Mouse (Mus musculus) bone marrow macrophage, adult 2 months (primary cell): ENCODE measurements around the gene Mex3d. TPM values are rescaled to one million over a fixed set of nuclear protein-coding genes. Genes with fewer than 3 reads are reported as not detected.

Experiments
- H3K27ac ChIP-seq: 2 replicates; pipeline ENCODE4 v1.5.1; 2012; ENCODE audit warnings: low read depth, low read length; ENCODE audit not compliant: insufficient read depth
- H3K4me1 ChIP-seq: 2 replicates; pipeline ENCODE4 v1.6.1; 2012; ENCODE audit warnings: low read length; ENCODE audit not compliant: control insufficient read depth, insufficient read depth
- H3K4me3 ChIP-seq: 2 replicates; pipeline ENCODE4 v1.5.1; 2012; ENCODE audit warnings: mild to moderate bottlenecking, low read length, moderate library complexity; ENCODE audit not compliant: insufficient read depth
- CTCF ChIP-seq: IDR thresholded peaks from 2 replicates; pipeline ENCODE4 v1.5.1; 2012; ENCODE audit warnings: low read depth, mild to moderate bottlenecking, low read length, moderate library complexity
- POLR2A ChIP-seq: IDR thresholded peaks from 2 replicates; pipeline ENCODE4 v1.6.1; 2012; ENCODE audit warnings: mild to moderate bottlenecking, low read depth, low read length, borderline replicate concordance
- polyA plus RNA-seq: library from polyadenylated mRNA; stranded (reverse); fragments of >200 nt; gene quantifications from 2 replicates; pipeline ENCODE4 v1.2.4, GENCODE M21; 2012; ENCODE audit not compliant: missing spikeins, insufficient read depth, insufficient read length

Gene Mex3d
- polyA plus RNA-seq: 5.8 and 8.3 TPM in 2 replicates

- Histone ChIP-seq H3K4me1 (peaks cover 25% of the 10 kb centered on the region), H3K4me3 (peak within 1 kb of the TSS; percentile 80), H3K27ac (peak within 1 kb of the TSS; percentile 29)
- TF ChIP-seq CTCF: no peak
- no peak for TF ChIP-seq POLR2A
These were observed at the start of gene Mex3d for GRCm38 (mm10) chr10:80387522-80387959. Mex3d (minus strand) TSS chr10:80387659.

GRCm38 (mm10) chr10:80436276-80436675 lies 48.8 kb upstream of the Mex3d start:
- no peak overlapping the region for H3K27ac ChIP-seq
- peaks cover 3% of the 10 kb centered on the region for H3K4me1 ChIP-seq
- no peak overlapping the region for H3K4me3 ChIP-seq
- TF ChIP-seq POLR2A: no peak
- no peak for TF ChIP-seq CTCF

DNA sequence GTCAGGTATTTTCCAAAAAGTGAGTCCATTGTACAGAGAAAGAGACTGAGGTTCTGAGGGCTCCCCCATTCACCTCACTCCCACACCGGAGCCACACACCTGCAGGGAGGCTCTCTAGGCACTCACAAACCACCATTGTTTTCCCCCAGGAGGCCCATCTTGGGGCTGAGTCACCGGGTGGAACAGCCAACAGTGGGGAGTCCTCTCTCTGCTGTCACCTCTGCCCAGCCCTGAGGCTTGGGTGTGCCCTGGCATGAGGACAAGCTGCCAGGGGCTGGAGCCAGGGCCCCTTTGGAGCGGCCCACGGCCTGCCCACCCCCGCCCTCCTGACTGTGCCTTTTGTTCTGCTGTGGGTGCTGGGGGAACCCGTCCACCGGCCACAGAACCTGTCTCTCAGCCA lies 48.3 kb upstream of the Mex3d start:
- TF ChIP-seq POLR2A: no peak
- no peak for TF ChIP-seq CTCF
- Histone ChIP-seq H3K4me3 (no peak overlapping the region), H3K27ac (no peak overlapping the region)

DNA sequence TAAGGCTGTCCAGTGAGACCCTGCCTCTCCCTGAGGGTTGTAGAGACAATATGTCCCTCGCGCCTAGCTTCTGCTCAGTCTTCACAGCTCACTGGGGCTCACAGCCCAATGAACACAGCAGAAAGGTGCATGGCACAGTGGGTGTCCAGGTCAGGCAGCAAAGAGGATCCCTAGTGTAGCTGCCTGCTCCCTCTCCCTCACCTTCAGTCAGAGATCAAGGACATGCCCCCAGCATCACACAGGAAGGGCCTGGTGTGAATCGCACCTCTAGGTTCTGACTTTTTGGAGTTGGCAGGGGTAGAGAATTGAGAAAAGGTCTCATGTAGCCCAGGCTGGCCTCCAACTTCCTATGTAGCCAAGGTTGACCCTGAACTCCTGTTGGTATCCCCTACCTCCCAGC lies 47.4 kb upstream of the Mex3d start:
- no peak overlapping the region for H3K27ac ChIP-seq
- H3K4me3 ChIP-seq: no peak overlapping the region
- TF ChIP-seq POLR2A: no peak
- TF ChIP-seq CTCF: no peak
- peaks cover 3% of the 10 kb centered on the region for H3K4me1 ChIP-seq

More for the DNA sequence above, 48.3 kb upstream of the Mex3d start:
- peaks cover 3% of the 10 kb centered on the region for H3K4me1 ChIP-seq

DNA sequence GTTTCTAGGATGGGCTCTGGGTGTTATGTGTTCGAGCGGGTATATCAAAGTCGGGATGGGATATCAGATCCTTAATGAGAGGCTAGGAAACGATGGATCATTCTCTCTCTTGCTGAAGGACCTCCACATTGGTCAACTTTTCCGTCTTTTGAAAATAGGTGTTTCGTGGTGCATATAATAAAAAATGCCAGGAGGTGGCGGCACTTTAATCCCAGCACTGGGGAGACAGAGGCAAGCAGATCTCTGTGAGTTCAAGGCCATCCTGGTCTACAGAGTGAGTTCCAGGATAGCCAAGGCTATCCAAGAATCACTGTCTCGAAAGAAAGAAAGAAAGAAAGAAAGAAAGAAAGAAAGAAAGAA lies 46.8 kb upstream of the Mex3d start:
- H3K4me3 ChIP-seq: peak overlapping the region; percentile 52
- peak overlapping the region; percentile 33 for H3K27ac ChIP-seq
- peaks cover 3% of the 10 kb centered on the region for H3K4me1 ChIP-seq

DNA sequence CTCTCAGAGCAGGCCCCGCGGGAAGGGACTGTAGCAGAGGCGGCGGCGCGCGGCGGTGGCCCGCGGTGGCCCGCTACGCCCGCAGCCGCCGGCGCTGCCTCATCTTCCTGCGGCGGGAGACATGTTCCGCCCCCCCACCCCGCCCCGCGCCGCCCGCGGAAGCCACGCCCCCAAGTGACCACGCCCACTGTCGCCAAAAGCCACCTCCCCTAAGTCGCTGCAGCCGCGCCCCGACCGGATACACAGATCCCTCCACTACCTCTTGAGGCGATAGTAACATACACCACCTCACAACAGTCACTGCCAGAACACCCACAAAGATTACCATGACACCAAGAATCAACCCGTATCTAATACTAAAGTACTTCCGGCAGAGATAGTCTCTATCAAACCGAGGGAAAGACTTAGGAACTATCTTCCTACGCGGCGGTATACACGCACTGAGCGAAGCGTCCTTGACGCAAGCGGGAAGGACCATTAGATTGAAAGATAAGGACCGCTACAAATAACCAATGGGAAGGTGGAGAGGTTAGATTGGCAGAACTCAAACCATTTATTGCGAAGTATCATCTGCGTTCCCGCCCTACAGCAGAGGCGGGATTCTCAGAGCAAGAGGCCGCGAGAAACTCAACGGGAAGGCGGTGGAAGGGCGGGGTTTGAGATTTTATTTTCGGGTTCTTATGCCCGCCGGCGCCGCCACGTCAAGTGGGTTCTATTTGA lies 46.2 kb upstream of the Mex3d start, which contains the start of gene Tcf3:
Tcf3 (minus strand) TSS at position 135 of the 720 bp plus-strand sequence.
- TF ChIP-seq CTCF: no peak
- TF ChIP-seq POLR2A: no peak
- peak within 1 kb of the TSS; percentile 95 for H3K4me3 ChIP-seq
- H3K4me1 ChIP-seq: peaks cover 3% of the 10 kb centered on the region
- peak within 1 kb of the TSS; percentile 90 for H3K27ac ChIP-seq

More for the DNA sequence above, 46.8 kb upstream of the Mex3d start:
- no peak for TF ChIP-seq POLR2A
- no peak for TF ChIP-seq CTCF

DNA sequence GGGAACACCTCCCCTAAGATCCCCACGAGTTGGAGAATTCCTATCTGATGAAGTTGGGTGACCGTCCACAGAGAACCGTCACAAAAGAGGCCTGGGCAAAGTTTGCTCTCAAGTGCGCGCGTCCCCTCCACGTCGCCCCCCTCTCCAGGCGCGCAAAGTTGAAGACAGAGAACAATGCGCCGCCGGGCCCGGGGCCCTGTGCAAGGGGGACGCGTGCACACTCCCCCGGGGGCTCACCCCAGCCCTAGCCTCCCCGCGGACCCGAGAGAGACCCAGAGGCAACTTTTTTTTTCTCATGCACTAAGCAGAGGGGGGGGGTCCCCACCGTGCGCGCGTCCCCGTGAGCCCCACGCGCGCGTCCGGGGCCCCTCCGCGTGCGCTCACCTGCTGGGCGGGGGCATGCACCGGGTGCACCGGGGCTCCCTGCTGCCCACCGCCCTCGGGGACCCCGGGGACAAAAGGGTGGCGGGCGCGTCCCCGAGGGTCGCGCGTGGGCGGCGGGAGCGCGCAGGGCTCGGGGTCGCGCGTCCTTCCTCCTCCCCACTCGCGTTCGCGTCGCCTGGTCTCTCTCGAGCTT lies 45.6 kb upstream of the Mex3d start:
- TF ChIP-seq CTCF (no peak), POLR2A (no peak)
- Histone ChIP-seq H3K4me1 (peaks cover 3% of the 10 kb centered on the region), H3K27ac (peak overlapping the region; percentile 50; the same call in 1 of the 2 replicates), H3K4me3 (peak overlapping the region; percentile 95)

- no peak for TF ChIP-seq POLR2A
- TF ChIP-seq CTCF: no peak
- H3K27ac ChIP-seq: no peak overlapping the region
- peak overlapping the region; percentile 95 for H3K4me3 ChIP-seq
- H3K4me1 ChIP-seq: peaks cover 3% of the 10 kb centered on the region
These were observed 44.9 kb upstream of the Mex3d start for GRCm38 (mm10) chr10:80432387-80432785.

DNA sequence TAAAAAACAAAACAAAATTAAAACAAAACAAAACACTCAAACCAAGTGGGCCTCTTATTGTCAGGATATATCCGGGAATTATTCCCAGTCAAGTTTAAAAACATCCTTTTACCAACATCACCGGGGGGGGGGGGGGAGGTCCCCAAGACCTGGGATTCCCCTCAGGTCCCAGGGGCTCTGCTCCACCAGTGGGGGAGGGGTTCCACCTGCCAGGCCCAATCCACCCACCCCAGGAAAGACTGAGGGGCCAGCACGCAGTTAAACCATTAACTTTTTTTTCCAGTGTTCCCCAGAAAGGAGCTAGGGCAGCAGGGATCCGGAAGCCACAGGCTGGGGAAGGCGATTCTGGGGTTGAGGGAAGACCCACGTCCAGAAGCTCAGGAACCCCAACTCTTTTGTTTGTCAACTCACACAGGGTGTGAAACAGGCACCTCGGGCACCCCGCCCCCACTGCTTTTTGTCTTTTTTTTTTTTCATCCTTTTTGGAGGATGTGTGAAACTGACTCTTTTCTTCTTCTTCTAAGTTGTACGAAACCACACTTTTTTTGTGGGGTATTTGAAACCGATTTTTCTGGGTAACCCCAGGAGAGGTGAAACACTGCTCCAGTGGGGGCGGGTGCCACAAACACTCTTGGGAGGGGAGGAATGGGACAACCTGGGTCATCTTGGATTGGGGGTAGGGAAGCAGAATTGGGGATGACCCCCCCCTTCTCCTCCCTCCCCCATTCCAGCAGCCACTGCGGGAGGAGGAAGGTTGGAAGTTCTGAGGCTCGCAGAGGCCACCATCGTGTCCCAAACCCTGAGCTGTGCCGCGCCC lies 44.3 kb upstream of the Mex3d start:
- Histone ChIP-seq H3K4me1 (peaks cover 3% of the 10 kb centered on the region), H3K27ac (no peak overlapping the region), H3K4me3 (peak overlapping the region; percentile 95; the same call in 1 of the 2 replicates)
- TF ChIP-seq POLR2A (no peak), CTCF (no peak)
